Mouse (Mus musculus): ENCODE results near the gene Rnf2. TPM values are rescaled to one million over a fixed set of nuclear protein-coding genes. Genes with fewer than 3 reads are reported as not detected.

Gene Rnf2
- 149 TPM for polyA plus RNA-seq (2017; shearing (Covaris generic))

DNA sequence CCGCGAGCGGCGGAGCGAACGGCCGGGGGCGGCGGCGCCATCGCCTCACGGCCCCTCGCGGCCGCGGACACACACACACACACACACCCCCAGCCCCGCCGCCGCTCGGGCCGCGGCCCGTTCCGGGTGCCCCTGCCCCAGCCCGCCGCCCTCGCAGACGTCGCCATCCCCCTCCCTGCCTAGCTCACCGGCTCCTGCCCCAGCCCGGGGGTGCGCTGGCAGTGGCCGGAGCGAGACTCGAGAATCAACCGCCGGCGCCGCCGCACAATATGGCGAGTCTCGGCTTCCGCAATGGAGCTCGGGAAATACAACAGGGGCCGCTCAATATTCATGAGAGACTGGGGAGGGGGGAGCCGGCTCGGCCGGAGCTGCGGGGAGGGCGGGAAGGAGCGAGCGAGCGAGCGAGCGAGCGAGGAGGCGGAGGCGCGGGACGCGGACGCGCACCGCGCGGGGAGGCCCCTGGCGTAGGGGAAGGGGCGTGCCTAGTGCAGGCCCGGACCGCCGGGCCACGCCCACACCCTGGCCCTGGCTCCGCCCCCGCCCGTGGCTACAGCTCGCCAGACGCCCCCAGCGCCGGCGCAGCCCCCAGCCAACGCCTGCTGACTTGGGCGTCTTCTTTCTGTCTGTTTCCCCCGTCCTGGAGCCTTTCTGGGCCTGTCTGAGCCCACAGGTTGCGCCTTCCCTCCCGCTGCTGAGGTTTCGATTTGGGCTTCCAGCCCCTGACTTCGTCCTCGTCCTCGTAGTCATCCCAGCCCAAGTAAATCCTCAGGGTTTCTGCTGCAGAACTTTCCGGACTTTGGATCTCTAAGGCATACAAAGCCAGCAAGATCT, at the start of gene Rnf2:
Gene Rnf2, minus strand, starts transcription at position 425 of the 831 bp plus-strand sequence.

DNA sequence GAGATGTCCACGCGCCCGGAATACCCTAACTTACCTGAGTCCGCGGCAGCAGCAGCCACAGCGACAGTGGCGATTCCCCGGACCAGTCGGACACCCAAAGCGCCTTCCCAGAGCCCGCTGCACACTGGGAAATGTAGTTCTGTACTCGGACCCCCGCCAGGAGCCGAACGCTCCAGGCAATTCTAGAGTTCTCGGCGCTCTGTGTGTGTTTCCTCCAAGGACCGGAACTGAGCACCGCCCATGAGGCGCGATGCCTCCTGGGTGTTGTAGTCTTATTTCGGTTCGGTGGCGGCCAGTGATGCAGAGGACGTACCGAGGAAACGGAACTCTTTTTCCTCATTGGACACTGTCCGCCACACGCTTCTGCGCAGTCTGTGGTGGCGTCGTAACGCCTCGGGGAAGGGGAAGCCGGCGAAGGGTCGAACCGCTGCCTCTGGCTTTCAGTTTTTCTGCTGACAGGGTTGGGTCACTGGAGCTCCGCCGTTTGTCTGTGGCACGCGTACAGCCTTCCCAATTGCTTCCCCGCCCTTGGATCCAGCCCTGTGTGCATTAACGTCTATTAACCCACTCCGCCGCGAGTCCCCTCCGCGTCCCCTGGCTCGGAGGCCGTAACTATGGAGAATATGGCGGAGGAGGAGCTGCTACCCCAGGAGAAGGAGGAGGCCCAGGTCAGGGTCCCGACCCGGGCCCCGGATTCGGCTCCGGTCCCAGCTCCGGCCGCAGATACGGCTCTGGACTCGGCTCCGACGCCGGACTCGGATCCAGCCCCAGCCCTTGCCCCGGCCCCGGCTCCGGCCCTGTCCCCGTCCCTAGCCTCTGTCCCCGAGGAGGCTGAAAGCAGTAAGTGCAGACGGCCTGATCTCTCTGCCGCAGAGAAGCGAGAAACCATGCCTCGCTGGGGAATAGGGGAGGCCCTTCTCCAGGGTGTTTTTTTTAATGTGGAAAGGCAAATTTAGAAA, 72.2 kb downstream of the Rnf2 start, which contains the start of the genes Swt1 and Trmt1l:
Gene Swt1, minus strand, starts transcription at position 193 of the 959 bp plus-strand sequence.
Gene Trmt1l, plus strand, starts transcription at position 280 of the 959 bp plus-strand sequence.

Other genes starting within 250 kb of the Rnf2 start
- 338 TPM for gene Ivns1abp, start 156.5 kb downstream of the Rnf2 start, polyA plus RNA-seq (2017; shearing (Covaris generic))
- 40.3 TPM for gene Swt1, start 72.5 kb downstream of the Rnf2 start, polyA plus RNA-seq (2017; shearing (Covaris generic))
- 59.2 TPM for gene Trmt1l, start 72.4 kb downstream of the Rnf2 start, polyA plus RNA-seq (2017; shearing (Covaris generic))
- 2.4 TPM for gene Fam129a, start 70.2 kb upstream of the Rnf2 start, polyA plus RNA-seq (2017; shearing (Covaris generic))

Measured in naive thymus-derived CD4-positive, alpha-beta T cell, adult 5 months (primary cell).